Mouse (Mus musculus) lung, postnatal 4 days (tissue): ENCODE results near the gene Jak1.

Experiments used
- DNase-seq, 2 experiments: peaks; one replicate each; pipeline ENCODE4 v3.0.0; 2021

Gene Jak1

DNA sequence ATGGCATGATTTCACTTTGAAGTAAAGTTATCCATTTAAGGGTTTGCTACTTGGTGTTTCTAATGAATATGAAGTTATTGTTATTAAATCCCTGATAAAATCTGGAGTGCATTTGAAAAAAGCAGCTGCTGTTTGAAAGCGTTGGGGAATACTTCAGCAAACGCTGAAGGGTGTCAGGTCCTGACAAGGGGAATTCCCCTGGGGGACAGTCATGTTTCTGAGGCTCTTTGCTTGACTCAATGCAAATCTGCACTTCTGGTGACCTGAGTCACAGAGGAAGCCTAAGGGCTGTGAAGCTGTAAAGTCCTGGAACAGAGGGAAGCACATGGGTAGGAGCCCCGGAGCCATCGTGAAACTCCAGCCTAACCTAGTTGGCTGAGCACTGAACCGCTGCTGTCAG is 123.3 kb downstream of the Jak1 start:
- DNase-seq: no peak

DNA sequence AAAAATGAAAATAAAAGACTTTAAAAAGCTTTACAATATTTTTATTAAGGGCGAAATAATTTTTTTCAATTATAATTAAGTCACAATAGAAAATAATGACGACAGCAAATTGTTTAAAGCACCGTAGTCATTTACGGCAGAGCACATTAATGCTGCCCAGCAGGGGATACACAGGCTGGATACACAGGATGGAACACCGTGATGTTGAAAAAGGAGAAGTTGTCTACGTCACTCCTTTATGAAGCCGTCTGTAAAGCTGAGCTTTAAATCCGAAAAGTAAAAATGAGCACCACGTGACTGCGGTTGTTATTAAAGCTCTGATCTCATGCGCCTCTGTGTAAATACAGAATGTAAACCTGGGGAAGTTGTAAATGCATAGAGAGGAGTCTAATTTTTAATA is 127.1 kb downstream of the Jak1 start:
- DNase-seq: no peak

DNA sequence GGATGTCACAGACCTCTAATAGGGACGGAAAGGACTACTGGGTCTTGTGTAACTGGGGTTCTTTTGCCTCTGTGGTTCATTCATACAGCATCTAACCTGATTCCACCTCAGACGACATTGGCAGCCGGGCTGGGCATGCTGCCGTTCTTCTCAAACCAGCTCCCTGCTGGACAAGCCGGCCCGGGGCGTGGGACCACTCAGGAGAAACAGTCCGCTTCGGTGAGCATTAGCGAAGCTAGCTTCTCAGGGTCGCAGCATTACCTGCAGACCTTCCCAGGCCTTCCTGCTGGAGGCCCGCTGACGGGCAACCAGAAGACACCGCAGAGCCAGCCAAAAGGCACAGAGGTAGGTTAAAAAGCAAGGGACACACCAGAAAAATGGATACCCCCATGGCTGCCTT is 129.2 kb downstream of the Jak1 start:
- DNase-seq: no peak

DNA sequence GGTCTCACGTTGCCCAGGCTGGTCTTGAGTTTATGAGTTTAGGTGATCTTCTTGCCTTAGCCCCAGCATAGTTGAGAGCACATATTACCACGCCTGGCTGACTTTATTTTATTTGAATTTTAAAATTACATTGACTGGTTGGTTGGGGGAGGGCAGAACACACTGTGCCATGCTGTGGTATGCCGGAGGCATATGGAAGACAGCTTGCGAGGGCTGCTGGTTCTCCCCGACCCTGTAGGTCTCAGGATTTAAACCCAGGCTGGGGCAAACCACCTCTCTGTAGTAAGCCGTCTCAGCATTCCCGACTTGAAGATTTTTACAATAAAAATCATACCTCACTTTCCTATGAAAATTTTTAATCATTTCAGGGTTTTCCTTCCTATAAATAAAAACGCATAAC is 130.1 kb downstream of the Jak1 start:
- DNase-seq: no peak

DNA sequence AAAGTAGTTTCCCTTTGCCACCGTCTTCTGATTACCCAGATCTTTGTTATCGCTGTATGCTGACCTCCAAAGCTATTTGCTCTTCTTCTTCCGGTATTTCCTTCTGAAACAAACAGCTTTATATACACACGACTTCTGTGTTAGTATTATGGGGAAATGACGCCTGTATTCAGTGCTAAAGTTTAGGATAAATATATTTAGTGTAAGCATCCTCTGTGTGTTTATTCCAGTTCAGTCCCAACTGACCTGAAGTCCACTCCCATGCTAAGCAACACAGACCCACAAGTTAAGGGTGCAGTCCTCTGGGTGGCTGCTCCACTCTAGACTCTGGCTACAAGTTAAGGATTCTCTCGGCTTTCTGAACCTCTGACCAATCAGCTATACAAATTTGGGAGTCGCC is 144.1 kb downstream of the Jak1 start:
- peak; percentile 14 to 35 for DNase-seq

DNA sequence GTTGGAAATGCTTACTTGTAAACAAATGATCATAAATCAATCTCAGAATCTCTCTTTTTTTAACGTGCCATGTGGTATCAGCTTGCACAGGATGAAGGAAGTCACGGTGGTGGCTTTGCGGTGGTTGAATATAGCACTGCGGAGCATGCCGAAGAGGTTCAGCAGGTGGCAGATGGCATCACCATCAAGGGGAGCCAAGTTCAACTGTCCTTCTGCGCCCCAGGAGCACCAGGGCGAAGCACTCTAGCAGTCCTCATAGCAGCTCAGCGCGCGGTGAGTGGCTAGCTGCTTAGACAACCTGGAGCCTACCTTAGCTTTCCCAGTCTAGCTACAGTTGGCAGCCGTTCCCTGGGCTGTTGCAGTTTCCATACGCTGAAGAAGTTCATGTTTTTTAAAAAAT is 158.0 kb downstream of the Jak1 start:
- DNase-seq: no peak
